Mouse (Mus musculus) cerebellum, adult 9-10 months (tissue): ENCODE measurements around the gene Adamts17.

ENCODE experiments used
- DNase-seq: peaks from one replicate; pipeline ENCODE4 v3.0.0; 2022

Gene Adamts17

DNA sequence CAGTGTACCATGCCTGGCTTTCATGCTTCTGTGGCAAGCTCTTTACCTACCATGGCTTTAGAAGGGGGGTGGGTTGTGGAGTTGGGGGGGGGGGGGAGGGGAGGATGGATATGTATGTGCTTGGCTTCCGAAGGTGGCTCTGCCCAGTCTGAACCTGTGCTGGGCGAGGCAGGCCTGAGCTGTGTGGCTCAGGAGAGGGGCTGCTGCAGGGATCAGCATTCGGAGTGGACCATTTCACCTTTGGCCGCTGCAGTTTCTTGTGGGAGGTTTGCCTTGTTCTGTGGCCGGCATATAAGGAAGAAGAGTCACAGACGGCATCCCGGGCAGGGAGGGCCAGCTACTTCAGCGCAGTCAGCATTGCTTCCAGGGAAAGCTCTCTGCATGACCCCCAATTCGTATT is 7.8 kb downstream of the Adamts17 start:
- no peak for DNase-seq

DNA sequence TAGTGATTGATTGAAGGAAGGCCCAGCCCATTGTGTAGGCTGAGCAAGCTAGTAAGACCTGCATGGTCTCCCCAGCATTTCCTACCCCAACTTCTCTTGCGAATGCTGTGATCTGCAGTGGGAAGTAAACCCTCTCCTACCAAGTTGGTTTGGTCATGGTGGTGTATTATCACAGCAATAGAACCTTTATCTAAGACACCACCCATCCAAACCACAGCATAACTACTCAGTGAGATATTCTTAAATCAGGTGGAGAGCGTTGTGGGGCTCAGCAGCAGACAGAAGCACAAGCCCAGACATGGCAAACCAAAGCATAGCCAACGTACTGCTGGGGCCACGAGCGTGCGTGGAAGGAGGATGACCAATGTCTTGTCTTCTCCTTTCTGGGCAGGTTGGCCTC is 9.8 kb downstream of the Adamts17 start:
- DNase-seq = no peak

DNA sequence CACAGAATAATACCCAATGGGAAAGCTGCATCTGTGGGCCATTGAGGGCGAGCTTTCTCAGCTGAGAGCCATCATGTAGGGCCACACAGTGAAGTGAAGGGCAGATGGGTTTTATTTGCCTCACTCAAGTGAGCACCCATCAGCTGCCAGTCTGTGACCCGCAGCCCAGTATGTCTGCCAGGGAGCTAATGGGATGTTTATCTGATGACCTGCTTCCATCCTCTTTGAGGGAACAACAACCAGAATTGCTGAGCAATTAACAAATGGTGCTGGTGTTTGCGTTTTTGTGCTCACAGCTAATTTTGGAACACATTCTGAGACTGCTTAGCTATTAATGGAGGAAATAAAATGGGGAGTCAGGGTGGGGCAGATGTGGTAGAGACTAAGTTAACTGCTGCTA is 12.6 kb downstream of the Adamts17 start:
- DNase-seq = no peak

DNA sequence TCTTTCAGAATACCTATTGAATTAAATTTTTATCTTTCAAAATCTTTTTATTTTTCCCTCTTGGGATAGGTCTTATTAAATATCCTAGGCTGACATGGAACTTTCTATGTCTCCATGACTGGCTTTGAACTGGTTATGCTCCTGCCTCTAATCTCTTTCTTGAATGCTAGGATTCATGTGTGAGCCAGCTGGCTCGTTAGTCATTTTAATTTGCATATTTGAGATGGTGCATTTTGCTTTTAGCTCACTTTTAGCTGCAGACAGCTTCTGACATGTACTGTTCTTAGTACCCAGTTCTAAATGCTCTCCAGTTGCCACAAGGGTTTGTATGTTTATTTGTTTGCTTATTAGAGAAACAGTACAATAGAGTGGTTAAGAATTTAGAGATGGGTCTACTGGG is 18.1 kb downstream of the Adamts17 start:
- no peak for DNase-seq

DNA sequence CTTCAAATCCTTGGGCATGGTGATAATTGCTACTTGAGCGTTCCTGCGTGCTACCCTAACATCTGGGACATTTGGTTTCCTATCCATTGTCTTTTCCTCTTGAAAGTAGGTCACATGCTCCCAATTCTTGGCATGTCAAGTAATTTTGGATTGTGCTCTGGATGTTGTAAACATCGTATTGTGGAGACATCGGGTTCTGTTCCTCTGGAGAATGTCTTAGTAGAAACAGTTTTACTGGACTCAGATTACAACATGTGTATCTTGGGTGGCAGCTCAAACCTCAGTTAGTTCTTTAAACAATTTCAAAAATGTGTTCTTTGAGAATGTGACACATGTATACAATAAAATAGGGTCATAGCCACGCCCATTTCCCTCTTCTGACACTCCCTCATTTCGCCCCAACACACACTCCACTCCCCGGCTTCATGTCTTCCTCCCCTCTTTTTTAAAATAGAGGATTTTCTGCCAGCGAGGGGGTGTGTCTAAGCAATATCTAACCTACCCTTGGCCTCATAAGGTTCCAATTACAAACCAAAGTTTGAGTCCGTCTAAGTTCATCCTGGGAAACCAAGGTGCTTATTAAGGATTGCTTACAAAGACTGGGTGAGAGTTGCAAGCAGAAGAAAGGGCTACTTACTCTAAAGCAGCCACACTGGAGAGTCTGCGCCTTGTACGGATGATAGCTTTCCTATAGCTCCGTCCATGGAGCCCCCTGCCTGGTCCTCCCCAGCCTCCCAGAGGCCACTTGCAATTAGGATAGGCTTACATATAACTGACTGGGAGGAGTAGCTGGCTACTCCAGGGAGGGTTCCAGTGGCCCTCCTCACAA is 18.9 kb downstream of the Adamts17 start:
- DNase-seq = no peak

DNA sequence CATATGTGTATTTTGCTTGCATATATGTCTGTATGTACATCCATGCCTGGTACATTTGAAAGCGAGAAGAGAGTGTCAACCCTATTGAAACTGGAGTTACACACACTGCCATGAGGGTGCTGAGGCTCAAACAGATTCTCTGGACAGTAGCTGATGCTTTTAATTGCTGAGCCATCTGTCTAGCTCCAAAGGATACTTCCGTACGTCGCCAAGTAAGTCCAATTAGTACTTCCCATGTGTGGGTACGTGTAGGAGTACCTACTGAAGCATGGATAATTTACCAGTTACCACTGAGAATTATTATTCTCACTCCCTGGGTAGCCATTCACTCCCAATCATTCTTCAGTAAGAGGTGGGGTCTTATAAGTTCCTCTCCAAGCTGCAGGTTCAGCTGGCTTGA is 19.7 kb downstream of the Adamts17 start:
- no peak for DNase-seq

DNA sequence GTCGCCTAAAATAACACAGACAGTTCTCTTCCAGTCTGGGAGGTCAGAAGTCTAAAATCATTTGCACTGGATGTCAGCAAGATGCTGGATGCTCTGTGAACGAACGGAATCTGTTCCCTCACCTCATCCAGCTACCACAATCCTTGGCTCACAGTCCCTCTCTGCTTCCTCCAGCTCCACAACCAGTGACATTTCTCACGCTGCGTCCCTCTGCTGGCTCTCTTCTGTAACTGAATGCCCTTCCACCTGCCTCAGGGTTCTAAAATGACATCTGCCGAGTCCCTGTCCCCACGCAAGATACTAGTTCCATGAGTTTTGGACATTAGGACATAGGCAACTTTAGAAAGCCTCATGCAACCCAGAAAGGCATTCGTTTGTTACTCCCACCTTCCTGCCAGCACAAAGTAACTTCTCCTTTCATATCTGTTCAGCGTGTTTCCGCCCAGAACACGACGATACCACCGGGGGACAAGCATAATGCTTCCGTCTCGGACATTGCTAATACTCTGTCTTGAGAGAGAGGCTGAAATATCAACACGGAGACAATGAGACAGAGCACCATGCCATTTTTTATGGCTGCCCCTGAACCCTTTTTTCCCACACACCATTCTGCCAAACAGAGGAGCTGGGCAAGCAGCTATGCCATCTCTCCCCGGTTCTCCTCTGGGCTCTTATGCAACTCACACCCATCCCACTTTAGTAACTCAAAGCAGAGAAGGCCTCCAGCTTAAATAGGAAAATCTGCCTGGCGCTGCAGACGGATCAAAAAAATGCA is 27.6 kb downstream of the Adamts17 start:
- DNase-seq = no peak

DNA sequence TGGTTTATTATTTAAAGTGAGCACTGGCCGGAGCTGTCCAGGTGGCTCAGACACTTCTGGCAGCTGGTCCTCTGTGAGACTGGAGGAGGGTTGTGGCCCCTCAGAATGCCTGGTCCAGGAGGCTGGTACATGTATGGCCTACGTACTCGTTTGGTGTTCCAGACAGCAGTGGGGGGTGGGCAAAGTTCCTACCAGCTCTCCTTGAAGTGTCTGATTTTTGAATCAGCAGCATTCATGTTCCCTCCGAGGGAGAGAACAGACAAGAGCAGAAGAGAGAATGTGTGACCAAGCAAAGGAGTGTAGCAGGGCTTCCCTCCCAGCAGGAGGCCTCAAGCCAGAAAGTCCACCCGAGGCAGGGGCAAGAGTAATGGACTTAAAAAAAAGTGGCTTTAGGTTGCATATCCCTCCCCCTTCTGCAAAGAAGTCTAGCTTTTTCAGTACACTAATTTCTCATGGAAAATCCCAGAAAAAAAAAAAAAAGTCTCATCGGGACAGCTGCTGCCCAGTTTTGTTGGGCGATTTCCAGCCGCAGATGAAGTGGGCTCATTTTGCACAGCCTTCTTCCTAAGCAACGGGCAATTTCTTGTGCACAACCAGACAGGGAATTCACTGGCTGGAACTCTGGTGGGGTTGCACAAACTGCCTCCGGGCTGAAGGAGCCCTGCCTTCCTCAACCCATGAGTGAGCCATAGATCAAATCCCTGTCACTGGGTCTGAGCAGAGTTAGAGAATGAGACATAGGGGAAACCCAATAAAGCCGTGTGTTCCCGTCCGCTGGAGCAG is 28.4 kb downstream of the Adamts17 start:
- DNase-seq = no peak

DNA sequence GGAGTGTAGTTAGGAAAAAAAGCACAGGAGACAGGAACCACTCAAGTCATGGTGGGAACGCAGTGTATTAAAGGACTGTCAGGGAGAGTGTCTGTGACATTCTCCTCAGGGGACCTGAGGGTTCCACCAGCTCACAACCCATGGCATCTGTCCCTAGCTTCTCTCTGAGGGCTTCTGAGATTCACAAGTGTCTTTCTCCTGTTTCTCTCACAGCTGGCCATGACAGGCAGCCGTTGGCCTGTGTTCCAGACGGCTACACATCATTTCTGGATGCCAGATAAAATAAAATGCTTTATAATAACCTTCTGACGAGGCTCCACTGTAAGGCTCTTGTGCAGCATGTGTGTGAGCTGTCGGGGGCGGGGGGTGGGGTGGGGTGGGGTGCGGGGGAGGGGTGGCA is 32.0 kb downstream of the Adamts17 start:
- no peak for DNase-seq

DNA sequence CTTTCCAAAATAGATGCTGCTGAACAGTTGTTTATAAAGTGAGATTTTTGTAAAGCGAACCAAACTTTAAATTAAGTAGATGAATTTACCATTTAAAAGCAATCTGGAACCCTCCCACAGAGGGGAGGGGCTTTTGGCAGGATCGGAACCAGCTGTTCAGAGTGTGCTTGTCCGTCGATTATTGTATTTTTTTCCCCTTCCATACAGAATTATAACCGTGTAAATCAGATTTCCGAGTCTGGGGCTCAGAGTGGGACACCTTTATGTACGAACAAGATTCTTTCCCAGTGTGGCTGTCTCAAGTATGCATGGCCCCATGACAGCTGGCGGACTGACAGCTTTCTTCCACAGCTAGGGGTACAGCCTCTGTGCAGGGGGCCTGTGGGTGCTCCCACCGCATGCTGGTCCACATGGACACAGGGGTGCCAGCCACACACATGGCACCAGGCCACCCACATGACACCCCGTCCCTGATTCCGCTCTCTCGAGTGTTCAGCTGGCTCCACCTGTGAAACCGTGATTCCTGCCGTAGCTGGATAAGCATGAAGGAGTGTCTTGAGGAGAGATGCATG is 32.5 kb downstream of the Adamts17 start:
- no peak for DNase-seq

DNA sequence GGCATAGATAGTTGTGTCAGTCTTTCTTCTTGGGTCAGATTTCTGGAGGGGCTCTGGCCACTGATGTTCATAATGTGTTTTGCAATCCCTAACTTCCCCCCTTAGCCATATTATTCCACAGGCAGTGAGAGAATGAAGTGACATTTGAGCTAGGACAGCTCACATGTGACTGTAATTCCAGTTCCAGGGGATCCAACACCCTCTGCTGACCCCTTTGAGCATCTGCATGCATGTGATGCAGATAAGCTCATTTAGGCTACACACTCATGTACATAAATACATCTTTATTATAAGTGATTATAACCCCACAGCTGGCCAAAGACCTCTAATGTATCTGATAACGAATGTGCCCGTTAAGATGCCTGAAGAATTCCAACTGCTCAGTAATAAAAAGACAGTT is 33.7 kb downstream of the Adamts17 start:
- DNase-seq = no peak

DNA sequence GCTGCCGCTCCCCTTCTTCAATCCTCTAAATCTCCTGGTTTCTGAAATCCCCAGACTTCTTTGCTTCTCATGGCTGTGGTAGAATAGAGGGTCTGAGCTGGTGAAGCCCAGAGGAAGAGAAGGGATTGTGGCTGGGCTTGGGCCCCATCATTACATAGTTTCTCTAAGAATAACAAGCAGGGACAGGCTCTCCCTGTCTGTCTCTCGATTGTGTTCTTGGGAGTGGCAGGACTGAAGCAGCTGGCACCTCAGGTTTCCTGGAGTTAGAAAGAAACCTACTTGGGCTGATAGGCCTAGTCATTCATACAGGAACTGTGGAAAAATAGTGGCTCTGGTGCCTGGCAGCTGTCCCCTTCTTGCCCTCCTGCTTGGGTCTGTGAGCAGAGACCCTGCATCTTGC is 51.9 kb downstream of the Adamts17 start:
- DNase-seq = no peak

DNA sequence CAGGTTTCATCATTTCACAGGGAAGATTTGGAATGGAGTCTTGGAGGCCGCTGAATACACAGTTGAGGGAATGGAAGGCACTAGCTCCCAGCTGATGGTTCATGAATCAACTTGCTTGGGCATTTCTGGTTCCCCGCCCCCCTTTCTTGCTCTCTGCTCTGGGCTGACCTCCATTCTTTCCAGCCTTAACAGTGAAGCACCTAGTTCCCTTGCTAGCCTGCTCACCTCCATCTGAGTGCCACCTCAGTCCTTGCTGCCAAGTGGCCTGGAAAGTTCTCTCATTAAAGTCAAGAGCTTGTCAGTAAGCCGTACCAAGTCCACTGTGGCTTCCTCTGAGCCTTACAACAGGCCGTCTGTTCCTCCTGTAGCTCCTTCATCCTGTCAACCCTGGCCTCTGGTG is 52.6 kb downstream of the Adamts17 start:
- DNase-seq = no peak

DNA sequence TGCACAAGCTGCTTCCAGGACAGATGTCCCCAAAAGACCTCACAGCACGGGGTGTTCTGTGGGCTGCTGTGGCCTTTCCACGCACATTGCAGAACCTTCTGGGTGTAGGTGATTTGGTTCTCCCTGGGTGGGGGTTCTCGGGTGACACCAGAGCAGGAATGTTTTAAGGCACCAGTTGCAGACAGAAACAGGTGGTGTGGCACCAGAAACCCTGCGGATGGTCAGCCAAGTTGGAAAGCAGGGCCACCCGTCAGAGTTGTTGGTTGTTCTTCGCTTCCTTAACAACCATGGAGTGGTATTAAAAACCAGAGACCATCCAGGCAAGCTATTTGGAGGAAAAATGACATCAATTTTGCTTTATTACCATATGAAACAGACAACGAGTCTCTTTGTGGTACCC is 62.8 kb downstream of the Adamts17 start:
- DNase-seq = no peak

DNA sequence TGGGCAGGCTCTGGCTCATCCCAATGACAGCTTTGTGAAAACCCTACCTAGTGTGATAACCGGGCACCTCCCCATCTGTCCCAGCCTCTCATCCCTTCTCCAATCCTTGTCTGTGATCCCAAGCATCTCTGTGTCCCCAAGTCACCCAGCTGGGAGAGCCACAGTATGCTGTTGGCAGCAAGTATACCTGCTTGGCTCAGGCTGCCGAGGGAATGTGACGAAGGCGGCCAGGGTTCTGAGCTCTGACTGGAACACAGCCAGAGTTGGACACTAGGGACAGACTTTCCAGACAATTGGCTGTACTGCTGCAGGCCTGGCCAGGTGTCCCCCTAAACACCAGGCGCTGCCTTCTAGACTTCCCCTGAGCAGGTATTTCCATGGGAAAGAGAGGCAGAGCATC is 63.5 kb downstream of the Adamts17 start:
- peak; percentile 81 for DNase-seq

DNA sequence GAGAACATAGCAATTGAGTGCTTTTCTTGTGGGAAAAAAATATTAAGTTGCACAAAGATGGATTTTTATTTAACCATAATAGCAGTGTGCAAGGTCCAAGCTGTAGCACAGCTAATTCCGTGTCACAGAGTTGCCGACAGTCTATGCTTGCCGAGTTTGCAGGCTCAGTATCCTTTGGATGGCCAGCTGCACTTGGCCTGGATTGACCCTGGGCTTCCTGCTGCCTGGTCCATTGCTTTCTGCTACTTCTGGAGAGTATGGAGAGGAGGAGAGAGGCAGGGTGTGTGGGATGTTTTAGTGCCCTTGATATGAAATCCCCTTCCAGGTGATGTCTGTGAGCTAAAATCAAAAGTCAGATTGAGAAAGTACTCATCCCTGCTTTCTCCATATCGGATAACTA is 66.4 kb downstream of the Adamts17 start:
- no peak for DNase-seq

DNA sequence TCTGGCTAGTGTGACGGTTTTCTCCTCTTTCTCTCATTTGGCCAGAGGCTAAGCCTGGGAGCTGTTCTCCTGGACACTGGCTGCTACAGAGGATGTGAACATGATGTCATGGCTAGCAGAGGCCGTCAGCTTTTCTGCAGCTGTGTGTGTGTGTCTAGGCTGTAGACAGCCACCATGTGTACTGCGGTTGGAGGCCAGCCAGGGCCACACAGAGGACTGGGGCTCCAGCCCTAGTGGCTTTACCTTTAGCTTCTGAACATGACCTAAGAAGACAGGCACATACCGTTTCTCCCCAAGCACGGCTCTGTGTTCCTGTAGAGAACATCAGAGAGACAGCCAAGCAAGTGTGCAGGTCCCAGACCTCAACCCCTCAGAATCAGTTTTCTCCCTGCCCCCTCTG is 73.3 kb downstream of the Adamts17 start:
- DNase-seq = no peak

DNA sequence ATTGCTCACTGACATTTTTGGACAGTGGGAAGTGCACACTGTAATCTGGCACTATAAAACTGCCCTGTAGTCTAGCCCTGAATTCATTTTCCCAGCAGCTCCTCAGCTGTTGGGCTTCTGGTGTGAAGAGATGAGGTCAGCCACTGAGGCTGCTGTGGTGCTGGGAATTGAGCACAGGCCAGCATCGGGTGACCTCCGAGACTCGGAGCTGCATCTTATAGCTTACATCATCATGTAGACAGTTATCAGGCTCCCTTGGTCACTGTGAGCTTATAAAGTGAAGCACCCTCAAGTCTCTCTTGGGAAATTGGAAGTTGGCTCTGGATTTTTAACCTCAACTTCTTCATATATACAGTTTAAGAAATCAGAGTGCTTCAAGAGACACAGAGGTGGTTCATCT is 84.1 kb downstream of the Adamts17 start:
- no peak for DNase-seq

DNA sequence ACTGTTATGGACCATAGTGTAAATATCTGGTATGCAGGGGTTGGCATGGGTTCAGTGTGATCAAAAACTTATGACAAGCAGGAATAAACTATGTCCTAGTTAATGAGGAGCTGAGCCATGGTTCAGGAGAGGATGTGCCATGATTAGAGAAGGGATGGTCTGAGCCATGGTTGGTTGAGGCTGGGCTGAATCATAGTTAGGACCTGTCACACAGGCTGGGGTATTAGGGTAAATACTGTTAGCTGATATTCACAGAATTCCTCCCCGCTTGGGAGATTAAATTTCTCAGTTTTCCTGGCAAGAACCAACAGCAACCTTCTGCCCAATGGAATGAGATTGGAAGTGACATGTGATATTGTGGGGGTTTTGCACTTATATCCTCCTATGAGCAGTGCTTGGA is 84.6 kb downstream of the Adamts17 start:
- DNase-seq = no peak

DNA sequence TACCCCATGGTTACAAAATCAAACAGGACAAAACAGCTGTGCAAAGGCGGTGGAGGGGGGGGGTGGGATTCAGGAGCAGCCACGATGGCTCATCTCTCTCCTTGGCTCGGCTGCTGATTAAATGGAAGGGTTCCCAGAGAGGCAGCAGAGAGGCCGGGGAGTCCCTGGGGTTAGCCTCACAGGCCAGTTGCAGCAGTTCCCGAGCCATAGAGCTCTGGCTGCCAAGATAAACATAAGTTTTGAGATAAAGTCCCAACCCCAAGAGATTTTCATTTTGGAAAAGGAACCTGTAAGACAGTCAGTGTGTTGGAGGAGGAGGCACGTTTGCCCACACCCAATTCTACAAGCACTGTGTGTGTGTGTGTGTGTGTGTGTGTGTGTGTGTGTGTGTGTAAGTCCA is 89.7 kb downstream of the Adamts17 start:
- DNase-seq = no peak

DNA sequence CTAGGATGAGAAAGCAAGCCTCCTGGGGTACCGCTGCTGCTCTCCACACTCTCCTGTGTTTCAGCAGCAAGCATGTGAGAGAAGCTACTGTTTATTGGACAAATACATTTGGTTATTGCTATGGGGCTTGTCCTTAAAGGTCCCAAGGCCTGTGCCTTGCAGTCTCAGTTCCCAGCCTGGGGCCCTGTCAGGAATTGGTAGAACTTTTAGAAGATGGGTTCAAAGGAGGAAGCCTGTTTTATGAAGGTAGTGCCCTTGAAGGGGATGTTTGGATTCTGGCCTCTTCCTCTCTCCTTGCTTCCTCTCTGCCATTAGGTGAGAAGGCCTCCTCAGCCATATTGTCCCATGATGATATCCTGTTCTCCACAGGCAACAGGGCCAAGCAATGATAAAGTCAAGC is 91.8 kb downstream of the Adamts17 start:
- DNase-seq = no peak

DNA sequence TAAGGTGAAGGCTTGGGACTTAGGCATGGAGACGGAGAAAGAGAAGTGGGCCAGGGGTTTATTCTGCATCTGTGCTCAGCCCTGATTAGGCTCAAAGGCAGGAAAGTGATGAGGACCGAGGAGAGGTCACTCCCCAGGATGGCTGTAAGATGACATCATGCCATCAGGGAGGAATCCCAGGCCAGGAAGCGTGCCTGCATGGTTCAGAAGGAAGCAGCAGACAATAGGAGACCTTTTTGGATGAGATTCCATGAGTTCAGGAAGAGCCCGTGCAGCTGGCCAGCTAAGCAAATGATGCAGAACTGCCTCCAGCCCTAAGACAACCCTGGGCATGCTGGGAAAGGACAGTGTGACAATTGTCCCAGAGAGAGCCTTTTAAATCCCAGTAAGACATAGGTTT is 93.7 kb downstream of the Adamts17 start:
- DNase-seq = no peak

DNA sequence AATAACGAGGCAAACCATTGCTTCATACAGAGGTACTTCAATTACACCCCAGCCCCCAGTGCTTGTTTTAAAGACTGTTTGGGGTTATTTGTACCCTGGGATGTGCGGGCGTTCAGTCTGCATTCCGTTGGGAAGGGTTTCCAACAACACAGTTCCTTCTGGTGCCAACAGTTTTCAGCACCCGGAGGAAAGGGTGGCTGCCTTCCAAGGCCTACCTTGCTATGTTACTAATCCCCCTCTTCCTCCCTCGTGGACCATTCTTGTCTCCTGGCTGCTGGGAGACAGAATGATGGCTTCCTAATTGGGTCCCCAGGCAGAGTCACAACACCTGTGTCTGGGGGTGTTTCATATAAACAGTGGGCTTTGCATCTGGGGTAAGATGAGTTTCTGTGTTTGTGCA is 94.5 kb downstream of the Adamts17 start:
- DNase-seq = no peak
